Mouse (Mus musculus) C2C12 (cell line): ENCODE results near the gene Bicc1. TPM values are rescaled to one million over a fixed set of nuclear protein-coding genes. Genes with fewer than 3 reads are reported as not detected.

Experiments
- H3K27me3 ChIP-seq: one replicate; pipeline ENCODE4 v1.6.1; 2011; ENCODE audit not compliant: control insufficient read depth, insufficient read depth, insufficient read length
- H3K36me3 ChIP-seq: one replicate; pipeline ENCODE4 v1.6.1; 2011; ENCODE audit not compliant: control insufficient read depth, insufficient read depth
- H3K4me3 ChIP-seq: one replicate; pipeline ENCODE4 v1.5.1; 2011; ENCODE audit warnings: mild to moderate bottlenecking, control low read depth; ENCODE audit not compliant: poor library complexity, insufficient read depth, severe bottlenecking
- H3K79me2 ChIP-seq: one replicate; pipeline ENCODE4 v1.6.1; 2011; ENCODE audit not compliant: control insufficient read depth, insufficient read depth
- H3K79me3 ChIP-seq: one replicate; pipeline ENCODE4 v1.6.1; 2011; ENCODE audit warnings: low read depth, control low read depth
- H3ac ChIP-seq: one replicate; pipeline ENCODE3; 2011; ENCODE audit warnings: low read depth; ENCODE audit not compliant: control insufficient read depth, insufficient read length
- CEBPB ChIP-seq: IDR thresholded peaks from one replicate; pipeline ENCODE4 v1.6.1; 2011; ENCODE audit warnings: low read depth, mild to moderate bottlenecking, control low read depth, moderate library complexity
- CTCF ChIP-seq: IDR thresholded peaks from one replicate; pipeline ENCODE4 v1.5.1; 2011; ENCODE audit not compliant: control insufficient read depth, insufficient read depth, insufficient read length
- FOSL1 ChIP-seq: IDR thresholded peaks from one replicate; pipeline ENCODE4 v1.8.0; 2011; ENCODE audit warnings: mild to moderate bottlenecking, low read length; ENCODE audit not compliant: poor library complexity, insufficient read depth, severe bottlenecking
- MAX ChIP-seq: IDR thresholded peaks from one replicate; pipeline ENCODE4 v1.6.1; 2011; ENCODE audit warnings: mild to moderate bottlenecking, control low read depth
- MYOD1 ChIP-seq: IDR thresholded peaks from one replicate; pipeline ENCODE4 v1.6.1; 2011; ENCODE audit warnings: low read depth; ENCODE audit not compliant: control insufficient read depth, insufficient read length
- MYOG ChIP-seq: IDR thresholded peaks from one replicate; pipeline ENCODE4 v1.6.1; 2011; ENCODE audit not compliant: control insufficient read depth, insufficient read length; ENCODE audit errors: extremely low read depth
- USF1 ChIP-seq: IDR thresholded peaks from one replicate; pipeline ENCODE4 v1.6.1; 2011; ENCODE audit warnings: low read depth, mild to moderate bottlenecking, control low read depth, moderate library complexity
- polyA plus RNA-seq: library from polyadenylated mRNA; unstranded; fragments of >200 nt; fragmentation: generic; extraction: Trizol; gene quantifications from one replicate; pipeline ENCODE4 v1.2.1, GENCODE M21; 2012; ENCODE audit warnings: missing spikeins

The Bicc1 gene
- polyA plus RNA-seq, 1 experiment: 4.0 TPM

DNA sequence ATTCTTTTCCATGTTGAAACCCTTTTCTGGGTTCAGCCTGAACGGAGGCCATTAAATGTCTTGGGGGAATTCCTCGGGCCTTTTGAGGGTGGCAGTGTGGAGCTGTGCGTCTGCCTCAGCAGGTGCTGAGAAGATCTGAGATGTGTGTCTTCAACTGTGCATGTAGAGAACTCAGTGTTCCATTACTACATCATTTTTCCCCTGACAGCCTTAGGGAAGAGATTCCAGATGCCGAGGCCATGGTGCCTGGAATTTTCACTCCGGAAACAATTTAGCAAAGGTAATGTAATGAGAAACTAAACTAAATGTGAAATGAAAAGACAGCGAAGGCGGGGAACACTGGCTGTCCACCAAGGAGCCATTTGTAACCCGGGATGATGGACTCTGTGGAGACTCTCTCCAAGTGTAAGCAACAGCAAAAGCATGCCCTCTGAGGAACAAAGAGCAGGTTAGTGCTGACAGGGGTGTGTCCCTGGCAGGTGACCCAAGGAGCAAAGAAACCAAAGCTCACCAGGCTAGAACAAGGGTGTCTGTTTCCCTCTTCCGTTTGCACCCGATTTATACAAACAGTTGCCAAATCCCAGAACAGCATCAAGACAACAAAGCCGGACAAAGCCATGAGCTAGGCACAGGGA lies 176.3 kb downstream of the Bicc1 start:
- Histone ChIP-seq H3K79me2 (no peaks in the 10 kb centered on the region), H3K4me3 (no peak overlapping the region), H3K27me3 (no peaks in the 10 kb centered on the region), H3K36me3 (no peaks in the 10 kb centered on the region), H3ac (no peak overlapping the region), H3K79me3 (no peaks in the 10 kb centered on the region)
- no peak for TF ChIP-seq MYOD1
- no peak for TF ChIP-seq CTCF
- TF ChIP-seq USF1: no peak
- TF ChIP-seq MAX: no peak
- no peak for TF ChIP-seq CEBPB
- no peak for TF ChIP-seq FOSL1
- no peak for TF ChIP-seq MYOG

- no peak overlapping the region for H3ac ChIP-seq
- no peak overlapping the region for H3K4me3 ChIP-seq
- no peaks in the 10 kb centered on the region for H3K79me3 ChIP-seq
- no peaks in the 10 kb centered on the region for H3K79me2 ChIP-seq
- TF ChIP-seq CTCF (no peak), USF1 (no peak), MYOD1 (no peak), FOSL1 (no peak), CEBPB (no peak), MAX (no peak), MYOG (no peak)
- H3K27me3 ChIP-seq: no peaks in the 10 kb centered on the region
- H3K36me3 ChIP-seq: no peaks in the 10 kb centered on the region
Measured at GRCm38 (mm10) chr10:70982156-70982555, 177.3 kb downstream of the Bicc1 start.

DNA sequence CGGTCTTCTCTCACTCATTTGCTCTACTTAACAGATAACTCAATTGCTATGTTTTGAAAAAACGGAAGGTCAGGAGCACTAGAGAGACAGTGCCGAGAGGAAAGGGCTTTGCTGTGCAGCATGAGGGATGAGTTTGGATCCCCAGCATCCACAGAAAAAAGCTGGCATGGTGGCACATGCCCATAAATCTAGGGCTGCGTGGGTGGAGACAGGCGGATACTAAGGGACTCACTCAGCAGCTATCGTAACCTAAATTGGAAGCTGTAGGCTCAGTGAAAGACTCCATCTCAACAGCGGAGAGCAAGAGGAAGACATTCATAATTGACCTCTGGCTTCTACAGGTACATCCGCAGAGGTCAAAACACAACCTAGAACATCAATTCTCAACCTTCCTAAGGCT lies 179.8 kb downstream of the Bicc1 start:
- Histone ChIP-seq H3K4me3 (no peak overlapping the region), H3K79me3 (no peaks in the 10 kb centered on the region), H3K27me3 (no peaks in the 10 kb centered on the region), H3ac (no peak overlapping the region), H3K79me2 (no peaks in the 10 kb centered on the region), H3K36me3 (no peaks in the 10 kb centered on the region)
- no peak for TF ChIP-seq CTCF
- TF ChIP-seq MYOG: no peak
- no peak for TF ChIP-seq FOSL1
- no peak for TF ChIP-seq CEBPB

DNA sequence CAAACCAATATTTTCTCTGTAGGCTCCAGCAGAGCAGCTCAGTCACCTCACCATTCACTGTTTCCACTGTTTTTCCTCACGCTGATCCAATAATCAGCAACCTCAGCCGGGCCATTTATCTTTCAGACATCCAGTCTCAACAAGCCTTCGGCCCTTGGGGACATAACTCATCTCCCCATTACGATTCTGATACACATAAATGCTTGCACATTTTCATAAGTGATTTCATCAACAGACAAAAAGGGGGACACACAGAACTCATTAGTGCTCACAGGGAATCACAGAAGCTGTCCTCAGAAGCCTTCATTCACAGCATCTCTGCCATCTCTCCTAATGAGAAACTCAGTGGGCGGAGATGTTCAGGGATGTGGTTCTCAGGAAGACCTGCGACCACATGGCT lies 182.4 kb downstream of the Bicc1 start:
- no peaks in the 10 kb centered on the region for H3K79me2 ChIP-seq
- TF ChIP-seq MYOD1 (no peak), FOSL1 (no peak), CEBPB (no peak), CTCF (no peak), MYOG (no peak), USF1 (no peak), MAX (no peak)

DNA sequence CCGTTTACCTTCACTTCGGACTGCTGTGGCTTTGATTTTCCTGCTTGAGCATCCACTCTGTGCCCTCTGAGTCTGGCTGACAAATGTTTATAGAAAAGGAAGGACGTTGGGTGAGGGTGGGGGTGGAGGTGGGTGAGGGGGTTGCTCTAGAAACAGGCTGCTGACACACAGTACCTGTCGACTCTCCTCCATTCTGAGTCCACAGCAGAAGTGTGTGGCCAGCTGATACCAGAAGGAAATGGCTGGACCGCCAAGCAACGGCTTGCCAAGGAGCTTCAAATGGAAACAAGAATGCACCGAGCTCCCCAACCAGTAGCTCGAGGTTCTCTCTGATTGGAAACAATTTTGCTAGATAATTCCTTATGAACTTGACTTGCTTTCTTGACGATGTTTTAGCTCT lies 182.9 kb downstream of the Bicc1 start:
- H3K4me3 ChIP-seq: no peak overlapping the region
- no peak for TF ChIP-seq CTCF
- no peak for TF ChIP-seq MAX
- no peak for TF ChIP-seq MYOG
- TF ChIP-seq USF1: no peak
- TF ChIP-seq MYOD1: no peak
- no peak for TF ChIP-seq FOSL1
- no peak for TF ChIP-seq CEBPB

More for the DNA sequence above, 182.4 kb downstream of the Bicc1 start:
- Histone ChIP-seq H3K27me3 (no peaks in the 10 kb centered on the region), H3K79me3 (no peaks in the 10 kb centered on the region), H3K4me3 (no peak overlapping the region), H3ac (no peak overlapping the region), H3K36me3 (no peaks in the 10 kb centered on the region)

GRCm38 (mm10) chr10:70971156-70971555 lies 188.3 kb downstream of the Bicc1 start:
- no peaks in the 10 kb centered on the region for H3K36me3 ChIP-seq
- TF ChIP-seq MAX: no peak
- TF ChIP-seq USF1: no peak
- TF ChIP-seq CTCF: no peak
- no peak for TF ChIP-seq CEBPB
- TF ChIP-seq MYOG: no peak
- no peak for TF ChIP-seq MYOD1
- no peak for TF ChIP-seq FOSL1
- H3K79me3 ChIP-seq: no peaks in the 10 kb centered on the region
- no peak overlapping the region for H3K4me3 ChIP-seq
- H3K27me3 ChIP-seq: no peaks in the 10 kb centered on the region
- no peak overlapping the region for H3ac ChIP-seq
- no peaks in the 10 kb centered on the region for H3K79me2 ChIP-seq

More for the DNA sequence above, 182.9 kb downstream of the Bicc1 start:
- Histone ChIP-seq H3K27me3 (no peaks in the 10 kb centered on the region), H3K79me3 (no peaks in the 10 kb centered on the region), H3K36me3 (no peaks in the 10 kb centered on the region), H3K79me2 (no peaks in the 10 kb centered on the region), H3ac (no peak overlapping the region)
